Mouse (Mus musculus): ENCODE data around the gene Fcrl5. TPM values are rescaled to one million over a fixed set of nuclear protein-coding genes. Genes with fewer than 3 reads are reported as not detected.

Fcrl5 gene
- polyA plus RNA-seq, 1 experiment from 2014 or later = not detected

- Histone ChIP-seq H3K27me3 (ENCODE audit: control insufficient read depth, insufficient read depth, low read length) (no peaks in the 10 kb centered on the region), H3K4me2 (no peak overlapping the region), H3K9ac (ENCODE audit: low read length) (no peak overlapping the region), H3K36me3 (ENCODE audit: control insufficient read depth, insufficient read depth, low read length) (no peaks in the 10 kb centered on the region), H3K27ac (ENCODE audit: low read depth, low read length) (no peak overlapping the region), H3K4me3 (ENCODE audit: low read depth, low read length) (no peak overlapping the region), H3K9me3 (ENCODE audit: control insufficient read depth, low read length) (no peaks in the 10 kb centered on the region), H3K4me1 (ENCODE audit: control insufficient read depth, insufficient read depth, low read length) (peaks cover 9% of the 10 kb centered on the region)
- WGBS = 67% methylated on average over 1 of the region's 1 CpGs
- ATAC-seq (ENCODE audit: low FRiP score) = no peak
- no peak for DNase-seq (ENCODE audit: low spot score, missing footprints)
These were observed 86.3 kb downstream of the Fcrl5 start for GRCm38 (mm10) chr3:87521833-87522232.

- Histone ChIP-seq H3K9me3 (ENCODE audit: control insufficient read depth, low read length) (no peaks in the 10 kb centered on the region), H3K27me3 (ENCODE audit: control insufficient read depth, insufficient read depth, low read length) (no peaks in the 10 kb centered on the region), H3K36me3 (ENCODE audit: control insufficient read depth, insufficient read depth, low read length) (peaks cover 4% of the 10 kb centered on the region), H3K4me3 (ENCODE audit: low read depth, low read length) (no peak overlapping the region), H3K4me2 (no peak overlapping the region), H3K4me1 (ENCODE audit: control insufficient read depth, insufficient read depth, low read length) (peaks cover 10% of the 10 kb centered on the region), H3K9ac (ENCODE audit: low read length) (no peak overlapping the region), H3K27ac (ENCODE audit: low read depth, low read length) (no peak overlapping the region)
- DNase-seq (ENCODE audit: low spot score, missing footprints) (no peak), ATAC-seq (ENCODE audit: low FRiP score) (no peak)
- 93% methylated on average over 9 of the region's 9 CpGs for WGBS
These were observed 88.1 kb downstream of the Fcrl5 start for GRCm38 (mm10) chr3:87523701-87524100.

- WGBS = 6% methylated on average over 63 of the region's 64 CpGs
- DNase-seq (ENCODE audit: low spot score, missing footprints) (peak; percentile 97), ATAC-seq (ENCODE audit: low FRiP score) (peak; percentile 99)
- no peaks in the 10 kb centered on the region for H3K9me3 ChIP-seq (ENCODE audit: control insufficient read depth, low read length)
- peaks cover 12% of the 10 kb centered on the region for H3K36me3 ChIP-seq (ENCODE audit: control insufficient read depth, insufficient read depth, low read length)
- no peaks in the 10 kb centered on the region for H3K27me3 ChIP-seq (ENCODE audit: control insufficient read depth, insufficient read depth, low read length)
- H3K27ac ChIP-seq (ENCODE audit: low read depth, low read length) = peak within 1 kb of the TSS; percentile 42; the same call in 1 of the 2 replicates
- peaks cover 10% of the 10 kb centered on the region for H3K4me1 ChIP-seq (ENCODE audit: control insufficient read depth, insufficient read depth, low read length)
- peak within 1 kb of the TSS; percentile 99 for H3K9ac ChIP-seq (ENCODE audit: low read length)
- peak within 1 kb of the TSS; percentile 83 for H3K4me3 ChIP-seq (ENCODE audit: low read depth, low read length)
- peak within 1 kb of the TSS; percentile 74 for H3K4me2 ChIP-seq
These were observed 89.7 kb downstream of the Fcrl5 start, which contains the start of gene Etv3 for GRCm38 (mm10) chr3:87525043-87525836. Gene Etv3, plus strand, starts transcription at chr3:87525407.

- Histone ChIP-seq H3K4me1 (ENCODE audit: control insufficient read depth, insufficient read depth, low read length) (peaks cover 10% of the 10 kb centered on the region), H3K9ac (ENCODE audit: low read length) (peak overlapping the region; percentile 99)
- 8% methylated on average over 27 of the region's 27 CpGs for WGBS
These were observed 90.4 kb downstream of the Fcrl5 start for GRCm38 (mm10) chr3:87525837-87526570.

GRCm38 (mm10) chr3:87527139-87527538 lies 91.6 kb downstream of the Fcrl5 start:
- H3K4me1 ChIP-seq (ENCODE audit: control insufficient read depth, insufficient read depth, low read length) = peaks cover 10% of the 10 kb centered on the region
- no peak overlapping the region for H3K27ac ChIP-seq (ENCODE audit: low read depth, low read length)
- ATAC-seq (ENCODE audit: low FRiP score) = no peak
- H3K4me3 ChIP-seq (ENCODE audit: low read depth, low read length) = no peak overlapping the region
- DNase-seq (ENCODE audit: low spot score, missing footprints) = no peak
- peaks cover 12% of the 10 kb centered on the region for H3K36me3 ChIP-seq (ENCODE audit: control insufficient read depth, insufficient read depth, low read length)
- 90% methylated on average over 12 of the region's 12 CpGs for WGBS
- H3K9me3 ChIP-seq (ENCODE audit: control insufficient read depth, low read length) = no peaks in the 10 kb centered on the region
- H3K4me2 ChIP-seq = no peak overlapping the region
- no peaks in the 10 kb centered on the region for H3K27me3 ChIP-seq (ENCODE audit: control insufficient read depth, insufficient read depth, low read length)
- H3K9ac ChIP-seq (ENCODE audit: low read length) = no peak overlapping the region

More at GRCm38 (mm10) chr3:87525837-87526570, 90.4 kb downstream of the Fcrl5 start:
- Histone ChIP-seq H3K36me3 (ENCODE audit: control insufficient read depth, insufficient read depth, low read length) (peaks cover 12% of the 10 kb centered on the region), H3K4me2 (peak overlapping the region; percentile 74), H3K27me3 (ENCODE audit: control insufficient read depth, insufficient read depth, low read length) (no peaks in the 10 kb centered on the region), H3K27ac (ENCODE audit: low read depth, low read length) (no peak overlapping the region; the same call in 1 of the 2 replicates), H3K9me3 (ENCODE audit: control insufficient read depth, low read length) (no peaks in the 10 kb centered on the region), H3K4me3 (ENCODE audit: low read depth, low read length) (peak overlapping the region; percentile 83)
- no peak for DNase-seq (ENCODE audit: low spot score, missing footprints)
- no peak; the same call in 1 of the 2 replicates for ATAC-seq (ENCODE audit: low FRiP score)

GRCm38 (mm10) chr3:87528021-87528420 lies 92.4 kb downstream of the Fcrl5 start:
- no peak overlapping the region for H3K4me2 ChIP-seq
- no peak overlapping the region for H3K4me3 ChIP-seq (ENCODE audit: low read depth, low read length)
- no peaks in the 10 kb centered on the region for H3K9me3 ChIP-seq (ENCODE audit: control insufficient read depth, low read length)
- 89% methylated on average over 8 of the region's 8 CpGs for WGBS
- no peak overlapping the region for H3K9ac ChIP-seq (ENCODE audit: low read length)
- no peak overlapping the region for H3K27ac ChIP-seq (ENCODE audit: low read depth, low read length)
- H3K36me3 ChIP-seq (ENCODE audit: control insufficient read depth, insufficient read depth, low read length) = peaks cover 12% of the 10 kb centered on the region
- ATAC-seq (ENCODE audit: low FRiP score) = no peak
- no peaks in the 10 kb centered on the region for H3K27me3 ChIP-seq (ENCODE audit: control insufficient read depth, insufficient read depth, low read length)
- no peak for DNase-seq (ENCODE audit: low spot score, missing footprints)
- H3K4me1 ChIP-seq (ENCODE audit: control insufficient read depth, insufficient read depth, low read length) = peaks cover 10% of the 10 kb centered on the region

GRCm38 (mm10) chr3:87528841-87529240 lies 93.3 kb downstream of the Fcrl5 start:
- WGBS = 92% methylated on average over 8 of the region's 8 CpGs
- Histone ChIP-seq H3K27me3 (ENCODE audit: control insufficient read depth, insufficient read depth, low read length) (no peaks in the 10 kb centered on the region), H3K36me3 (ENCODE audit: control insufficient read depth, insufficient read depth, low read length) (peaks cover 12% of the 10 kb centered on the region), H3K4me2 (no peak overlapping the region), H3K4me3 (ENCODE audit: low read depth, low read length) (no peak overlapping the region), H3K9ac (ENCODE audit: low read length) (no peak overlapping the region), H3K4me1 (ENCODE audit: control insufficient read depth, insufficient read depth, low read length) (peaks cover 10% of the 10 kb centered on the region), H3K27ac (ENCODE audit: low read depth, low read length) (no peak overlapping the region), H3K9me3 (ENCODE audit: control insufficient read depth, low read length) (no peaks in the 10 kb centered on the region)
- no peak for DNase-seq (ENCODE audit: low spot score, missing footprints)
- no peak for ATAC-seq (ENCODE audit: low FRiP score)

- WGBS = 90% methylated on average over 11 of the region's 11 CpGs
- no peaks in the 10 kb centered on the region for H3K9me3 ChIP-seq (ENCODE audit: control insufficient read depth, low read length)
- DNase-seq (ENCODE audit: low spot score, missing footprints) (no peak), ATAC-seq (ENCODE audit: low FRiP score) (no peak)
- no peak overlapping the region for H3K27ac ChIP-seq (ENCODE audit: low read depth, low read length)
- peaks cover 12% of the 10 kb centered on the region for H3K36me3 ChIP-seq (ENCODE audit: control insufficient read depth, insufficient read depth, low read length)
- no peaks in the 10 kb centered on the region for H3K27me3 ChIP-seq (ENCODE audit: control insufficient read depth, insufficient read depth, low read length)
- no peak overlapping the region for H3K4me3 ChIP-seq (ENCODE audit: low read depth, low read length)
- no peak overlapping the region for H3K9ac ChIP-seq (ENCODE audit: low read length)
- peaks cover 10% of the 10 kb centered on the region for H3K4me1 ChIP-seq (ENCODE audit: control insufficient read depth, insufficient read depth, low read length)
- no peak overlapping the region for H3K4me2 ChIP-seq
These were observed 94.0 kb downstream of the Fcrl5 start for GRCm38 (mm10) chr3:87529568-87529967.

- H3K36me3 ChIP-seq (ENCODE audit: control insufficient read depth, insufficient read depth, low read length) = peaks cover 15% of the 10 kb centered on the region
- H3K27me3 ChIP-seq (ENCODE audit: control insufficient read depth, insufficient read depth, low read length) = no peaks in the 10 kb centered on the region
- WGBS = 90% methylated on average over 3 of the region's 3 CpGs
- H3K27ac ChIP-seq (ENCODE audit: low read depth, low read length) = no peak overlapping the region
- H3K9ac ChIP-seq (ENCODE audit: low read length) = no peak overlapping the region
- H3K4me1 ChIP-seq (ENCODE audit: control insufficient read depth, insufficient read depth, low read length) = peaks cover 10% of the 10 kb centered on the region
- no peak overlapping the region for H3K4me2 ChIP-seq
- no peak overlapping the region for H3K4me3 ChIP-seq (ENCODE audit: low read depth, low read length)
- H3K9me3 ChIP-seq (ENCODE audit: control insufficient read depth, low read length) = no peaks in the 10 kb centered on the region
- DNase-seq (ENCODE audit: low spot score, missing footprints) = no peak
- ATAC-seq (ENCODE audit: low FRiP score) = no peak
These were observed 94.7 kb downstream of the Fcrl5 start for GRCm38 (mm10) chr3:87530234-87530633.
